Mouse (Mus musculus) heart, embryonic 12.5 days (tissue): Measurements from ENCODE around the gene Tmppe. TPM values are rescaled to one million over a fixed set of nuclear protein-coding genes. Genes with fewer than 3 reads are reported as not detected.
A peak's percentile ranks its signal among the peaks of the same experiment; 100 is the strongest.
"Not testable (repeated sequence)": the region's sequence is repeated elsewhere in the genome, so short reads cannot be mapped to it uniquely, and the experiment has no call there.

Source experiments
- ATAC-seq: fragments of 200-750 bp; cut with Nextera tagmentation; 2 replicates; pipeline ENCODE4 v1.8.0; 2017; ENCODE audit warnings: moderate TSS enrichment, moderate library complexity; ENCODE audit not compliant: insufficient number of reproducible peaks, low FRiP score
- H3K27ac ChIP-seq: fragments of 300-500 bp; sonication (generic); 2 replicates; pipeline ENCODE4 v1.5.1; 2016; ENCODE audit warnings: mild to moderate bottlenecking, moderate library complexity; ENCODE audit not compliant: poor library complexity, severe bottlenecking
- H3K27me3 ChIP-seq: fragments of 300-500 bp; sonication (generic); replicated peaks from 2 replicates; pipeline ENCODE4 v1.6.1; 2016; ENCODE audit warnings: mild to moderate bottlenecking, moderate library complexity
- H3K36me3 ChIP-seq: fragments of 300-500 bp; sonication (generic); 2 replicates; pipeline ENCODE4 v1.6.1; 2016; ENCODE audit warnings: mild to moderate bottlenecking, moderate library complexity
- H3K4me1 ChIP-seq: fragments of 300-500 bp; sonication (generic); replicated peaks from 2 replicates; pipeline ENCODE4 v1.6.1; 2016; ENCODE audit warnings: mild to moderate bottlenecking
- H3K4me2 ChIP-seq: fragments of 300-500 bp; sonication (generic); 2 replicates; pipeline ENCODE4 v1.6.1; 2016; ENCODE audit warnings: mild to moderate bottlenecking, moderate library complexity
- H3K4me3 ChIP-seq: fragments of 300-500 bp; sonication (generic); 2 replicates; pipeline ENCODE4 v1.5.1; 2016; ENCODE audit warnings: mild to moderate bottlenecking
- H3K9ac ChIP-seq: fragments of 300-500 bp; sonication (generic); 2 replicates; pipeline ENCODE4 v1.6.1; 2016; ENCODE audit warnings: mild to moderate bottlenecking, moderate library complexity
- H3K9me3 ChIP-seq: fragments of 300-500 bp; sonication (generic); replicated peaks from 2 replicates; pipeline ENCODE4 v1.6.1; 2016; ENCODE audit warnings: mild to moderate bottlenecking, moderate library complexity
- WGBS: fragments of 180-500 bp; shearing (Covaris S2); methylation state at CpG from one replicate; pipeline ENCODE4 v1.1.7; 2016; 5-methylcytosine and 5-hydroxymethylcytosine counted together
- polyA plus RNA-seq: library from polyadenylated mRNA; unstranded; fragments of >200 nt; fragmentation: Nextera tagmentation; extraction: Ambion mirVana; gene quantifications from 2 replicates; pipeline ENCODE4 v1.2.1, GENCODE M21; 2016

Gene Tmppe
- polyA plus RNA-seq, result 11.4 and 11.9 TPM in 2 replicates

DNA sequence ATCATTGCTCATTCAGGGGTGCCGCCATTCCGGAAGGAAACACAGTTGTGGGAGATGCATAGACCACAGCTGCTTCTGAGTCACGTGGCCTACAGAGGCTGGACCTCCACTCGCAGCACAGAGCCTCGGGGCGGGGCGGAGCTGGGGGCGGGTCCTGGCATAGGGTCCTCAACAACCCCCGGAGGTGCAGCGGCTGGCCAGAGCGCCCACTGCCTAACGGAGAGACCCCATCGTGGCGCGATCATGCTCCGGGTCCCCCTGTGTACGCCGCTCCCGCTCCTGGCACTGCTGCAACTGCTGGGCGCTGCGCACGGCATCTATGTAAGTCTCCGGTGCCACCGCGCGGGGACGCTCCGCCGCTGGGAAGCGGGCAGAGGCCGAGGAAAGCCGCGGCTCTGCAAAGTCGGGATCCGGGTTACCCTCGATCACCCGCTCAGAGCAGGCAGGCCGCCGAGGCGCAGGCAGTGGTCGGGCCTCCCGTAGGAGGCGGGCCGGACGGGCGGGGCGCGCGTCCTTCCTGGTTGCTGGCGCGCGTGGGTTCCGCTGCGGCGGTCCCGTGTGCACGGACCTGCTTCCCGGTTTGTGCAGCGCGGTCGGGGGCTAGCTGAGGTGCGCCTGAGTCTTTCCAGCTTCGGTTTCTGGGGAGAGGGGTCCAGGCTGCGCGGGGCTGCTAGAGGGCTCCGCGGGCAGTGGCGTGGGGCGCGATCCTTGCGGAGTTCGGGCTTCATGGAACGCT lies at the start of gene Tmppe, which contains the start of gene Glb1:
Gene Tmppe (plus strand): TSS at position 157 of the 736 bp plus-strand sequence.
Gene Glb1 (plus strand): TSS at position 128 of the 736 bp plus-strand sequence.
- H3K9ac ChIP-seq, result peak within 1 kb of the TSS; percentile 88
- H3K4me2 ChIP-seq, result peak within 1 kb of the TSS; percentile 89
- peak within 1 kb of the TSS; percentile 67 for H3K27ac ChIP-seq
- peaks cover 22% of the 10 kb centered on the region for H3K36me3 ChIP-seq
- under 1% methylated on average over 69 of the region's 73 CpGs for WGBS
- H3K4me3 ChIP-seq, result peak within 1 kb of the TSS; percentile 93
- peak; percentile 97 for ATAC-seq
- H3K27me3 ChIP-seq, result no peaks in the 10 kb centered on the region
- H3K4me1 ChIP-seq, result peaks cover 11% of the 10 kb centered on the region; the same call in 1 of the 2 replicates
- no peaks in the 10 kb centered on the region for H3K9me3 ChIP-seq

DNA sequence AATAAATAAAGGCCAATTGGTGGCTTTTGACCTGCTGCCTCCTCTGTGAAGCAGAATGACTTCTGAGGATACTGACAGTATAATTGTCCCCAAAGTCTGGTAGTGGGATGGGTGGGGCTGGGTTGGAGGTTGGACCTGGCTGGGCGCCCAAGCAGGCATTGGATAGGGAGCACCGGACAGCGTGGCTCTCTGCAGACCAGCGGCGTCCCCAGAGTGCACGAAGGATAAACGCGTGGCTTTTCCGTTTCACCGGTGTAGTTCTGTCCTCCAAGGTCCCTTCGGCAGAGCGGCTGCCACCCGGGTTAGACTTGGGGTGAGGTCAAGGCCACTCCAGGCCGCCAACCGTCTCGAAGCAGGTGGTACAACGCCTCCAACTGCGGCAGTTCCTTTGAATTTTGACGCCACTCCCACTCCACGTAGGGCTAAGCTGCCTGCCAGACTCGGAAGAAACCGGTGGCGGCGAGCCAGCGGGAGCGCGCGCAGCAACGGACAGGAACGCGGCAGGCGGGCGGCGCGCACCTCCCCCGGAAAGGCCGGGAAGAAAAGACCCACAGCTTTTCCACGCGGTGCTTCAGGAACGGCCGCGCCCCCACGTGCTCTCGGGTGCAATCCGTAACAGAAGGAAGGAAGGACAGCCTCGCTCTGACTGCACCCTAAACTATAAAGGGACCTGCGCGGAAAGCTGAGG lies 33.0 kb upstream of the Tmppe start:
- Histone ChIP-seq H3K4me3 (peak overlapping the region; percentile 57), H3K27ac (no peak overlapping the region), H3K9me3 (no peaks in the 10 kb centered on the region), H3K9ac (peak overlapping the region; percentile 71), H3K4me2 (peak overlapping the region; percentile 76), H3K4me1 (0 out of 2 replicates have a peak, but pooled peaks cover 4% of the 10 kb centered on the region), H3K27me3 (no peaks in the 10 kb centered on the region), H3K36me3 (no peaks in the 10 kb centered on the region; the same call in 1 of the 2 replicates)
- ATAC-seq, result peak; percentile 75
- WGBS, result under 1% methylated on average over 48 of the region's 48 CpGs

DNA sequence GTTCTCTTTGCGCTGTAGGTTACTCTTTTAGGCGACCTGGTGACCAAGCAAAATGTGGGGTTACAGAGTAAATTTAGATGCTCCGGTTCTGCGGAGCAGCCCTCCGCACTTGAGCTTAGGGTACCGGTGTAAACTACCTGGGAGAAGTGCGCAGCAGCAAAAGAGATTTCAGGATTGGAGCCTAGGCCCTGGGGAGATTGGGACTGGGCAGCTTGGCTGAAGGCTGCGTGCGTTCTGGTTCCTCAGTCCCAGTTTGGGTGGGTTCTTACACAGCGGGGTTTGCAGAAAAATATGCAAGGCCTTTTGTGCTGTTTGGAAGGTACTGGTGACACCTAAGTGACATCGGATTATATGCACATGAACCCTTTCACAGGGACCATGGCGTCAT lies 32.4 kb upstream of the Tmppe start:
- no peak overlapping the region for H3K27ac ChIP-seq
- no peaks in the 10 kb centered on the region for H3K27me3 ChIP-seq
- no peaks in the 10 kb centered on the region for H3K9me3 ChIP-seq
- 0 out of 2 replicates have a peak, but pooled peaks cover 4% of the 10 kb centered on the region for H3K4me1 ChIP-seq
- 11% methylated on average over 12 of the region's 12 CpGs for WGBS
- H3K36me3 ChIP-seq, result peaks cover 3% of the 10 kb centered on the region
- ATAC-seq, result 0 out of 2 replicates have a peak, but pooled peaks have one; percentile 24
- H3K4me2 ChIP-seq, result peak overlapping the region; percentile 76
- H3K4me3 ChIP-seq, result peak overlapping the region; percentile 57
- peak overlapping the region; percentile 71 for H3K9ac ChIP-seq

- H3K4me1 ChIP-seq, H3K4me3 ChIP-seq, H3K27me3 ChIP-seq, H3K9me3 ChIP-seq, H3K4me2 ChIP-seq, H3K27ac ChIP-seq, ATAC-seq, H3K9ac ChIP-seq: not testable (repeated sequence)
- H3K36me3 ChIP-seq, result peaks cover 10% of the 10 kb centered on the region
- 61% methylated on average over 5 of the region's 5 CpGs for WGBS
Measured at GRCm38 (mm10) chr9:114369389-114369788, 31.5 kb upstream of the Tmppe start.

GRCm38 (mm10) chr9:114371717-114372116 lies 29.2 kb upstream of the Tmppe start:
- 22% methylated on average over 5 of the region's 5 CpGs for WGBS
- H3K27me3 ChIP-seq, H3K4me2 ChIP-seq, ATAC-seq, H3K27ac ChIP-seq, H3K4me3 ChIP-seq, H3K4me1 ChIP-seq, H3K9ac ChIP-seq, H3K9me3 ChIP-seq: not testable (repeated sequence)
- H3K36me3 ChIP-seq, result peaks cover 27% of the 10 kb centered on the region

DNA sequence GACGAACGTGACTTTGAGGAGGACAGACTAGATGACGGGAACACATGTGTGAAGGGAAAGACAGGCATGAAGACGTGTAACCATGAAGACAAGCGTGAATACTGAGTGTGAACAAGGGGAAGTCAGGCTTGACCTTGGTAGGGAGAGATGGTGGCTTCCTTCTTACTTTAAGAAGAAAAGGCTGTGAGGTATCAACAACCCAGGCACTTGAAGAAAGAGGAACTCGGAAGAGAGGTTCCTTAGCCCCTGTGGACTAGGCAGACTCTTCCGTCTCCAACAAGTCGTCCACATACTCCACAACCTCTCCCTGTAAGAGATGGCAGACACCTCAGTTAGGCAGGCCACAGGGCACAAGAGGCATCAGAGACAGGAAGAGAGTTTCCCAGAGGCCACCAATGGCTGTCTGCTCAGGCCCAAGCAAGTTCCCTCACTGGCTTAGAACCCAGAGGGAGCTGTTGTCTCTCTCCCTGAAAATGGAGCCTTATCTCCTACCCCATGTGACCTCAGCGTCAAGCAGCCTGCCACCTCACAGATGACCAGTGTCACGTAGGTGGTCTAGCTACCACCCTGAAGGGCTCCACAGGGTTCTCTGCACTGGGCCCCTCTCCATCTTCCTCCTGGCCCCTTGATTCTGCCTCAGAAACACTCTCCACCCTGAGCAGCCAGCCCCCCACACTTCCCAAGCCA lies 25.5 kb upstream of the Tmppe start:
- Histone ChIP-seq H3K4me3 (no peak overlapping the region), H3K4me1 (peaks cover 12% of the 10 kb centered on the region), H3K36me3 (peaks cover 62% of the 10 kb centered on the region), H3K27ac (no peak overlapping the region), H3K27me3 (no peaks in the 10 kb centered on the region), H3K9me3 (no peaks in the 10 kb centered on the region), H3K9ac (no peak overlapping the region), H3K4me2 (no peak overlapping the region)
- 78% methylated on average over 10 of the region's 10 CpGs for WGBS
- no peak for ATAC-seq

- Histone ChIP-seq H3K36me3 (peaks cover 71% of the 10 kb centered on the region), H3K27ac (no peak overlapping the region), H3K27me3 (no peaks in the 10 kb centered on the region), H3K4me2 (no peak overlapping the region), H3K9ac (no peak overlapping the region), H3K4me3 (no peak overlapping the region), H3K4me1 (peaks cover 14% of the 10 kb centered on the region), H3K9me3 (no peaks in the 10 kb centered on the region)
- peak; percentile 66; the same call in 1 of the 2 replicates for ATAC-seq
- 66% methylated on average over 10 of the region's 10 CpGs for WGBS
Measured at GRCm38 (mm10) chr9:114377168-114377567, 23.7 kb upstream of the Tmppe start.

GRCm38 (mm10) chr9:114379871-114380270 lies 21.0 kb upstream of the Tmppe start:
- Histone ChIP-seq H3K4me2 (no peak overlapping the region), H3K9ac (no peak overlapping the region), H3K4me3 (no peak overlapping the region), H3K27ac (no peak overlapping the region), H3K27me3 (no peaks in the 10 kb centered on the region), H3K36me3 (peaks cover 79% of the 10 kb centered on the region), H3K9me3 (no peaks in the 10 kb centered on the region), H3K4me1 (peaks cover 14% of the 10 kb centered on the region)
- WGBS, result 84% methylated on average over 12 of the region's 12 CpGs
- no peak for ATAC-seq

- Histone ChIP-seq H3K4me1 (peaks cover 15% of the 10 kb centered on the region), H3K27ac (no peak overlapping the region), H3K27me3 (no peaks in the 10 kb centered on the region), H3K4me3 (no peak overlapping the region), H3K9ac (no peak overlapping the region), H3K9me3 (no peaks in the 10 kb centered on the region), H3K36me3 (peaks cover 82% of the 10 kb centered on the region), H3K4me2 (no peak overlapping the region)
- ATAC-seq, result peak; percentile 43
- 65% methylated on average over 17 of the region's 17 CpGs for WGBS
Measured at GRCm38 (mm10) chr9:114380881-114381733, 19.8 kb upstream of the Tmppe start.

DNA sequence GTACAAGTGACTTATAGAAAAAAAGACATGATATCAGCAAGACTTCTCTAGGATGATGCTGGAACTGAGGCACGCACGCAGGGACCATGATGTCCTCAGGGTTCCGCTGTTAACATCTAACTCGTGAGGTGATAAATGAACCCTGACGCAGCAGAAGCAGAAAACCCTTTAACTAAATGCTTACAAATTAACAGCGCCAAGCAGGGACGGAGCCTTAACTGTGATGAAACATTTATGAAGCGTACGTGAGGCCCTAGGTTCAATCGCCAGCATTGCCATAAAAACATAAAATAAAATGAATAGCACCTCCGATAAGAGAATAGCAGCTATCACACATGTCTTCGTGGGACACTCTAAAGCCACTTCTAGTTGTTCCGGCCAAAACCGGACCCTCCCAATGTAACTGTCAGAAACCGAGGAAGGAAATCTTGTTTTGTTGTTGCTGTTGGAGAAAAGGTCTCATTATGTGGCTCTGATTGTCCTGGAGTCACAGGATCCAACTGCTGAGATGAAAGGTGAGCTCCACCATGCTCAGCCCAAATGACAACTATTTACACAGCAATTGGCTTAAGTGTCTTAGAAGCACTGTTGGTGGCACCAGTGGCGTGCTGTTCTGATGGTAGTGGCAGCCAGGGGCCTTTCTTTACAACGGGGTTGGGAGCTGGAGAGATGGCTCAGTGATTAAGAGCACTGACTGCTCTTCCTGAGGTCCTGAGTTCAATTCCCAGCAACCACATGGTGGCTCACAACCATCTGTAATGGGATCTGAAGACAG lies 17.8 kb upstream of the Tmppe start:
- no peaks in the 10 kb centered on the region for H3K27me3 ChIP-seq
- no peak overlapping the region for H3K9ac ChIP-seq
- 86% methylated on average over 17 of the region's 17 CpGs for whole genome bisulfite sequencing
- no peak for ATAC-seq
- H3K4me3 ChIP-seq, result no peak overlapping the region
- no peak overlapping the region for H3K4me2 ChIP-seq
- peaks cover 22% of the 10 kb centered on the region for H3K4me1 ChIP-seq
- no peak overlapping the region for H3K27ac ChIP-seq
- no peaks in the 10 kb centered on the region for H3K9me3 ChIP-seq
- H3K36me3 ChIP-seq, result peaks cover 64% of the 10 kb centered on the region
